Mouse (Mus musculus) erythroblast, embryonic 14.5 days (primary cell): ENCODE data around the gene Ptprk.

Experiments
- GATA1 ChIP-seq: IDR thresholded peaks from 2 replicates; pipeline ENCODE4 v1.6.1; 2012; ENCODE audit warnings: low read length, inconsistent platforms, mixed read lengths
- TAL1 ChIP-seq: IDR thresholded peaks from 3 replicates; pipeline ENCODE4 v1.6.1; 2012; ENCODE audit warnings: low read length, inconsistent platforms, mixed read lengths

DNA sequence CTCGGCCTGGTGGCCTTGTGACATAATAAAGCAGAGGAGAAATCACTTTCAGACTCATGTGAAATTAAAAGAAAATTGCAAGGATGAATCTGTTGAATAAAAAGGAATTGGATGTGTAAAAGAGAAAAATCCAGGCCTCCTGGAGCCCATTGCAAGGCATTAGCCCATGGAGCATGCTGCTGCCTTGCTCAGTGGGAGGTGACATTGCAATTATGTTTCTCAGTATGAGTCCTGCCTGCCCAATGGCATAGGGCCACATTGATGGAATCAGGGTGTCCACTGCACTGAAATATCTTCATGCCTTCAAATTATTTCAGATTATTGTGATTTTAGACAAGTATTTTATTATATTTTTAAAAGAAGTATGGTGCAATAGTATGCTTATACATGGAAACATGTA lies 376.0 kb downstream of the Ptprk start:
- TF ChIP-seq TAL1 (no peak), GATA1 (no peak)
